Mouse (Mus musculus): ENCODE measurements around the gene Taar1. TPM values are rescaled to one million over a fixed set of nuclear protein-coding genes. Genes with fewer than 3 reads are reported as not detected.
A peak's percentile ranks its signal among the peaks of the same experiment; 100 is the strongest.

The Taar1 gene
- polyA plus RNA-seq, 1 experiment from 2014 or later = not detected

GRCm38 (mm10) chr10:23922468-23922867, 2.3 kb downstream of the Taar1 start:
- Histone ChIP-seq H3K9me3 (replicated peaks; ENCODE audit: control insufficient read depth, low read length, poor library complexity, severe bottlenecking) (no peaks in the 10 kb centered on the region), H3K9ac (ENCODE audit: low read depth, low read length) (no peak overlapping the region), H3K4me1 (ENCODE audit: control insufficient read depth, insufficient read depth, low read length) (no peaks in the 10 kb centered on the region), H3K4me3 (ENCODE audit: low read depth, low read length) (no peak overlapping the region), H3K27me3 (ENCODE audit: control insufficient read depth, insufficient read depth, low read depth, low read length) (no peaks in the 10 kb centered on the region), H3K4me2 (ENCODE audit: low read length) (no peak overlapping the region), H3K36me3 (ENCODE audit: control insufficient read depth, insufficient read depth, low read length) (no peaks in the 10 kb centered on the region), H3K27ac (ENCODE audit: low read length) (no peak overlapping the region)
- WGBS = 77% methylated on average over 3 of the region's 3 CpGs
- ATAC-seq = no peak

- Histone ChIP-seq H3K9me3 (replicated peaks; ENCODE audit: control insufficient read depth, low read length, poor library complexity, severe bottlenecking) (no peaks in the 10 kb centered on the region), H3K4me3 (ENCODE audit: low read depth, low read length) (no peak overlapping the region), H3K4me1 (ENCODE audit: control insufficient read depth, insufficient read depth, low read length) (no peaks in the 10 kb centered on the region), H3K27me3 (ENCODE audit: control insufficient read depth, insufficient read depth, low read depth, low read length) (no peaks in the 10 kb centered on the region), H3K9ac (ENCODE audit: low read depth, low read length) (no peak overlapping the region), H3K4me2 (ENCODE audit: low read length) (no peak overlapping the region), H3K27ac (ENCODE audit: low read length) (no peak overlapping the region), H3K36me3 (ENCODE audit: control insufficient read depth, insufficient read depth, low read length) (no peaks in the 10 kb centered on the region)
- 85% methylated on average over 2 of the region's 2 CpGs for WGBS
- ATAC-seq = no peak
Measured at GRCm38 (mm10) chr10:23923941-23924340, 3.8 kb downstream of the Taar1 start.

GRCm38 (mm10) chr10:23937613-23938012, 17.5 kb downstream of the Taar1 start:
- Histone ChIP-seq H3K27me3 (ENCODE audit: control insufficient read depth, insufficient read depth, low read depth, low read length) (no peaks in the 10 kb centered on the region), H3K9me3 (replicated peaks; ENCODE audit: control insufficient read depth, low read length, poor library complexity, severe bottlenecking) (no peaks in the 10 kb centered on the region), H3K9ac (ENCODE audit: low read depth, low read length) (no peak overlapping the region), H3K36me3 (ENCODE audit: control insufficient read depth, insufficient read depth, low read length) (no peaks in the 10 kb centered on the region), H3K4me1 (ENCODE audit: control insufficient read depth, insufficient read depth, low read length) (no peaks in the 10 kb centered on the region; the same call in 1 of the 2 replicates), H3K4me2 (ENCODE audit: low read length) (no peak overlapping the region), H3K4me3 (ENCODE audit: low read depth, low read length) (no peak overlapping the region), H3K27ac (ENCODE audit: low read length) (no peak overlapping the region)
- 38% methylated on average over 4 of the region's 4 CpGs for WGBS
- ATAC-seq = no peak

- Histone ChIP-seq H3K36me3 (ENCODE audit: control insufficient read depth, insufficient read depth, low read length) (no peaks in the 10 kb centered on the region), H3K9me3 (replicated peaks; ENCODE audit: control insufficient read depth, low read length, poor library complexity, severe bottlenecking) (no peaks in the 10 kb centered on the region), H3K4me2 (ENCODE audit: low read length) (peak within 1 kb of the TSS; percentile 32), H3K27ac (ENCODE audit: low read length) (no peak within 1 kb of the TSS), H3K9ac (ENCODE audit: low read depth, low read length) (no peak within 1 kb of the TSS), H3K27me3 (ENCODE audit: control insufficient read depth, insufficient read depth, low read depth, low read length) (no peaks in the 10 kb centered on the region), H3K4me1 (ENCODE audit: control insufficient read depth, insufficient read depth, low read length) (no peaks in the 10 kb centered on the region; the same call in 1 of the 2 replicates), H3K4me3 (ENCODE audit: low read depth, low read length) (no peak within 1 kb of the TSS)
- WGBS = 27% methylated on average over 6 of the region's 6 CpGs
- peak; percentile 62; the same call in 1 of the 2 replicates for ATAC-seq
Measured at GRCm38 (mm10) chr10:23938312-23938711, 18.2 kb downstream of the Taar1 start, which contains the start of gene Taar2. Gene Taar2 (plus strand): TSS chr10:23938572.

- no peak overlapping the region for H3K9ac ChIP-seq (ENCODE audit: low read depth, low read length)
- H3K36me3 ChIP-seq (ENCODE audit: control insufficient read depth, insufficient read depth, low read length) = no peaks in the 10 kb centered on the region
- no peaks in the 10 kb centered on the region; the same call in 1 of the 2 replicates for H3K4me1 ChIP-seq (ENCODE audit: control insufficient read depth, insufficient read depth, low read length)
- no peak overlapping the region for H3K4me3 ChIP-seq (ENCODE audit: low read depth, low read length)
- no peak overlapping the region for H3K4me2 ChIP-seq (ENCODE audit: low read length)
- no peak overlapping the region for H3K27ac ChIP-seq (ENCODE audit: low read length)
- 79% methylated on average over 5 of the region's 5 CpGs for WGBS
- no peaks in the 10 kb centered on the region for H3K27me3 ChIP-seq (ENCODE audit: control insufficient read depth, insufficient read depth, low read depth, low read length)
- ATAC-seq = no peak
- no peaks in the 10 kb centered on the region for H3K9me3 ChIP-seq (replicated peaks; ENCODE audit: control insufficient read depth, low read length, poor library complexity, severe bottlenecking)
Measured at GRCm38 (mm10) chr10:23942465-23942864, 22.3 kb downstream of the Taar1 start.

- H3K27me3 ChIP-seq (ENCODE audit: control insufficient read depth, insufficient read depth, low read depth, low read length) = no peaks in the 10 kb centered on the region
- ATAC-seq = no peak
- no peak overlapping the region for H3K4me3 ChIP-seq (ENCODE audit: low read depth, low read length)
- 61% methylated on average over 7 of the region's 7 CpGs for WGBS
- H3K4me2 ChIP-seq (ENCODE audit: low read length) = no peak overlapping the region
- H3K4me1 ChIP-seq (ENCODE audit: control insufficient read depth, insufficient read depth, low read length) = no peaks in the 10 kb centered on the region
- H3K27ac ChIP-seq (ENCODE audit: low read length) = no peak overlapping the region
- H3K9ac ChIP-seq (ENCODE audit: low read depth, low read length) = no peak overlapping the region
- no peaks in the 10 kb centered on the region for H3K36me3 ChIP-seq (ENCODE audit: control insufficient read depth, insufficient read depth, low read length)
- H3K9me3 ChIP-seq (replicated peaks; ENCODE audit: control insufficient read depth, low read length, poor library complexity, severe bottlenecking) = no peaks in the 10 kb centered on the region
Measured at GRCm38 (mm10) chr10:23948026-23948425, 27.9 kb downstream of the Taar1 start.

- H3K27me3 ChIP-seq (ENCODE audit: control insufficient read depth, insufficient read depth, low read depth, low read length) = no peaks in the 10 kb centered on the region
- no peak within 1 kb of the TSS for H3K27ac ChIP-seq (ENCODE audit: low read length)
- H3K9me3 ChIP-seq (replicated peaks; ENCODE audit: control insufficient read depth, low read length, poor library complexity, severe bottlenecking) = no peaks in the 10 kb centered on the region
- H3K4me2 ChIP-seq (ENCODE audit: low read length) = no peak within 1 kb of the TSS
- WGBS = 82% methylated on average over 16 of the region's 16 CpGs
- no peak within 1 kb of the TSS for H3K4me3 ChIP-seq (ENCODE audit: low read depth, low read length)
- ATAC-seq = 0 out of 2 replicates have a peak, but pooled peaks have one; percentile 25
- H3K9ac ChIP-seq (ENCODE audit: low read depth, low read length) = no peak within 1 kb of the TSS
- H3K4me1 ChIP-seq (ENCODE audit: control insufficient read depth, insufficient read depth, low read length) = no peaks in the 10 kb centered on the region
- H3K36me3 ChIP-seq (ENCODE audit: control insufficient read depth, insufficient read depth, low read length) = no peaks in the 10 kb centered on the region
Measured at GRCm38 (mm10) chr10:23949508-23950005, 29.4 kb downstream of the Taar1 start, which contains the start of gene Taar3. Gene Taar3 (plus strand): TSS chr10:23949558.

- H3K9me3 ChIP-seq (replicated peaks; ENCODE audit: control insufficient read depth, low read length, poor library complexity, severe bottlenecking) = no peaks in the 10 kb centered on the region
- 88% methylated on average over 6 of the region's 6 CpGs for WGBS
- H3K36me3 ChIP-seq (ENCODE audit: control insufficient read depth, insufficient read depth, low read length) = no peaks in the 10 kb centered on the region
- ATAC-seq = no peak
- no peaks in the 10 kb centered on the region for H3K27me3 ChIP-seq (ENCODE audit: control insufficient read depth, insufficient read depth, low read depth, low read length)
- H3K4me2 ChIP-seq (ENCODE audit: low read length) = no peak overlapping the region
- H3K9ac ChIP-seq (ENCODE audit: low read depth, low read length) = no peak overlapping the region
- H3K4me3 ChIP-seq (ENCODE audit: low read depth, low read length) = no peak overlapping the region
- H3K27ac ChIP-seq (ENCODE audit: low read length) = no peak overlapping the region
- H3K4me1 ChIP-seq (ENCODE audit: control insufficient read depth, insufficient read depth, low read length) = no peaks in the 10 kb centered on the region
Measured at GRCm38 (mm10) chr10:23951714-23952113, 31.6 kb downstream of the Taar1 start.

GRCm38 (mm10) chr10:23959071-23959470, 38.9 kb downstream of the Taar1 start:
- 69% methylated on average over 3 of the region's 3 CpGs for WGBS

More at GRCm38 (mm10) chr10:23959071-23959470, 38.9 kb downstream of the Taar1 start:
- H3K4me1 ChIP-seq (ENCODE audit: control insufficient read depth, insufficient read depth, low read length) = no peaks in the 10 kb centered on the region
- H3K27me3 ChIP-seq (ENCODE audit: control insufficient read depth, insufficient read depth, low read depth, low read length) = no peaks in the 10 kb centered on the region
- H3K27ac ChIP-seq (ENCODE audit: low read length) = no peak overlapping the region
- H3K4me3 ChIP-seq (ENCODE audit: low read depth, low read length) = no peak overlapping the region
- ATAC-seq = no peak
- no peaks in the 10 kb centered on the region for H3K9me3 ChIP-seq (replicated peaks; ENCODE audit: control insufficient read depth, low read length, poor library complexity, severe bottlenecking)
- no peak overlapping the region for H3K9ac ChIP-seq (ENCODE audit: low read depth, low read length)
- H3K4me2 ChIP-seq (ENCODE audit: low read length) = no peak overlapping the region
- no peaks in the 10 kb centered on the region for H3K36me3 ChIP-seq (ENCODE audit: control insufficient read depth, insufficient read depth, low read length)

Measured in midbrain, embryonic 16.5 days (tissue).